Mouse (Mus musculus): ENCODE data around the gene Abcf2. TPM values are rescaled to one million over a fixed set of nuclear protein-coding genes. Genes with fewer than 3 reads are reported as not detected.

Gene Abcf2
- polyA plus RNA-seq, 1 experiment = 194 TPM

DNA sequence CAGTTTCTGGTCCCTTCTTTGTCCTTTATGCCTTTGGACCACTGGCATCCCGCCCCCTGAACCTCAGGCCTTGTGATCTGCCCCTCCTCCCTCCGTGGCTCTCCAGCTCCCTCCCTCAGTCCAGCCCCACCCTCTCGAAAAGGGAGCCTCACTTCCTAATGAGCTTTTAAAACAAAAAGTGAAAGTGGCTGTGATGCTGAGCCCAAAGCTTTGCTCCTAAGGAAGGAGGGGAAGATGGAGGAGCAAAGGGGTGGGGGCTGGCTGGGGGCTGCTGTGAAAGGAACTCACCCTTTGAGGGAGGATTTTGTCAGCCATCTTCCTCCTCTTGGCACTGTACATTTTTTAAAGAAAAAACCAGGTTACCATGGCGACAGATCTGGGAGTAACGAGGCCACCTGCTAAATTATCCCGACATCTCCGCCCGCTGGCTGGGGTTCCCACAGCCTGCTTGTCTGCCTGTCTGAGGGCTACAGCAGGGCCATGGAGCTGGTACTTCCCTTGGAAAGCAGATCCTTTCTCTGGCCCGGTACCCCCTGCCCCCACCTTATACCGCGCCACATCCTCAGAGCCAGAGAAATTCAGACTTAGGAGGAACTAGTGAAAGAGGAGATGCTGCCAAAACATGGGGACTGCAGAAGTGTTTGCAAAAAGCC is 19.4 kb upstream of the Abcf2 start:
- TF ChIP-seq POLR2A (IDR thresholded peaks at IDR 0.05; ENCODE audit: control insufficient read depth, low read depth, low read length) (no peak), CTCF (IDR thresholded peaks at IDR 0.05; ENCODE audit: control insufficient read depth, insufficient read depth, insufficient replicate concordance, low read depth, low read length) (no peak)
- Histone ChIP-seq H3K27me3 (ENCODE audit: control insufficient read depth, insufficient read depth, low read length) (no peaks in the 10 kb centered on the region), H3K4me1 (ENCODE audit: control insufficient read depth, insufficient read depth, low read length) (peaks cover 16% of the 10 kb centered on the region), H3K4me3 (ENCODE audit: control insufficient read depth, low read depth, low read length) (no peak overlapping the region), H3K27ac (ENCODE audit: control insufficient read depth, insufficient read depth, low read depth, low read length) (no peak overlapping the region), H3K36me3 (ENCODE audit: control insufficient read depth, insufficient read depth, low read length) (no peaks in the 10 kb centered on the region; the same call in 1 of the 2 replicates)

DNA sequence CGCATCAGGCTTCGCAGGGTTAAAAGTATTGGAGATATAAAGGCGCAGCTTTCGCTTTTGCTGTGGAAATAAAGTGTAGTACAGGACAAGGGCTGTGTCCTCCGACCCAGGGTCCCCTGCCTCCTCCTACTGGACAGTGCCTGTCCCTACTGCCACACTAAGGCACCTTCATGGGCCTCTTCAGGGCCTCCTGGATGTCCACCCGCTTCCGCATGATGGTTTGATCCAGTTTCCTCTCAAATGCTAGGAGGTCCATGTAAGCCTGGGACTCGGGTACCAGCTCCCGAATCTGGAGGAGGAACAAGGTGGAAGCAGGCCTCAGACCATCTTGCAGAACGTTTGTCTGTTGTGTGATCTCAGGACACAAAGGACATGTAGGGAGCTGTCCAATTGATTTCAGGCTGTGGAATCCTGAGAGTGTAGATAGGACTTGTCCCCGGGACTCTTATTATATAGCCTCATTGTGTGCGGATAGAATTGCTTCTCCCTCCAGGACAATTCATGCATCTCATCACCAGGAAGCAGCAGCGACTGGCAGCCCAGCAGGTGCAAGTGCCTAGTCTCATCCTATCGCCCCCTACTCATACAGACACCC is 18.6 kb upstream of the Abcf2 start:
- Histone ChIP-seq H3K4me1 (ENCODE audit: control insufficient read depth, insufficient read depth, low read length) (peaks cover 12% of the 10 kb centered on the region), H3K27me3 (ENCODE audit: control insufficient read depth, insufficient read depth, low read length) (no peaks in the 10 kb centered on the region), H3K36me3 (ENCODE audit: control insufficient read depth, insufficient read depth, low read length) (no peaks in the 10 kb centered on the region; the same call in 1 of the 2 replicates), H3K4me3 (ENCODE audit: control insufficient read depth, low read depth, low read length) (no peak overlapping the region), H3K27ac (ENCODE audit: control insufficient read depth, insufficient read depth, low read depth, low read length) (no peak overlapping the region)
- no peak for TF ChIP-seq POLR2A (IDR thresholded peaks at IDR 0.05; ENCODE audit: control insufficient read depth, low read depth, low read length)
- TF ChIP-seq CTCF (IDR thresholded peaks at IDR 0.05; ENCODE audit: control insufficient read depth, insufficient read depth, insufficient replicate concordance, low read depth, low read length) = no peak

- Histone ChIP-seq H3K27ac (ENCODE audit: control insufficient read depth, insufficient read depth, low read depth, low read length) (no peak overlapping the region), H3K36me3 (ENCODE audit: control insufficient read depth, insufficient read depth, low read length) (no peaks in the 10 kb centered on the region; the same call in 1 of the 2 replicates), H3K4me3 (ENCODE audit: control insufficient read depth, low read depth, low read length) (no peak overlapping the region), H3K4me1 (ENCODE audit: control insufficient read depth, insufficient read depth, low read length) (peaks cover 13% of the 10 kb centered on the region), H3K27me3 (ENCODE audit: control insufficient read depth, insufficient read depth, low read length) (no peaks in the 10 kb centered on the region)
- no peak for TF ChIP-seq POLR2A (IDR thresholded peaks at IDR 0.05; ENCODE audit: control insufficient read depth, low read depth, low read length)
- TF ChIP-seq CTCF (IDR thresholded peaks at IDR 0.05; ENCODE audit: control insufficient read depth, insufficient read depth, insufficient replicate concordance, low read depth, low read length) = no peak
These were observed 18.0 kb upstream of the Abcf2 start for GRCm38 (mm10) chr5:24595261-24595660.

DNA sequence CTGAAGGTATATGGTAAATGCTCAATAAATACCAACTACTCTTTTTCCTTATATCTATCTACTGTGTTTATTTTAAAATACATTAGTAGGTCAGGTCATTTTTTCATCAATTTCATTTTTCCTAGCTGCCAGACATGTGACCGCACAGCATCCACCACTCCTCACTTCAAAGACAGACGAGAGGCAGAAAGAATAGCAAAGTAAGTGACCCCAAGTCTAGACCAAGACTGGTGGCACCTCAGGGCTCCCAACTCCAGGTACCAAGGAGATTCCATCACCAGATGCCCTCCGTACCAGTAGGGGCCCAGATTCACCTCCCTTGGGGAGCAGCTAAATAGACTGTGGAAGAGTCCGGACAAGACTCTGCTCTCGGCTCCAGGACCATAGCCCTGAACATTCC is 17.1 kb upstream of the Abcf2 start:
- peaks cover 13% of the 10 kb centered on the region for H3K4me1 ChIP-seq (ENCODE audit: control insufficient read depth, insufficient read depth, low read length)
- no peak for TF ChIP-seq CTCF (IDR thresholded peaks at IDR 0.05; ENCODE audit: control insufficient read depth, insufficient read depth, insufficient replicate concordance, low read depth, low read length)
- TF ChIP-seq POLR2A (IDR thresholded peaks at IDR 0.05; ENCODE audit: control insufficient read depth, low read depth, low read length) = no peak
- no peak overlapping the region for H3K4me3 ChIP-seq (ENCODE audit: control insufficient read depth, low read depth, low read length)
- H3K27me3 ChIP-seq (ENCODE audit: control insufficient read depth, insufficient read depth, low read length) = no peaks in the 10 kb centered on the region
- H3K27ac ChIP-seq (ENCODE audit: control insufficient read depth, insufficient read depth, low read depth, low read length) = no peak overlapping the region
- H3K36me3 ChIP-seq (ENCODE audit: control insufficient read depth, insufficient read depth, low read length) = no peaks in the 10 kb centered on the region; the same call in 1 of the 2 replicates

DNA sequence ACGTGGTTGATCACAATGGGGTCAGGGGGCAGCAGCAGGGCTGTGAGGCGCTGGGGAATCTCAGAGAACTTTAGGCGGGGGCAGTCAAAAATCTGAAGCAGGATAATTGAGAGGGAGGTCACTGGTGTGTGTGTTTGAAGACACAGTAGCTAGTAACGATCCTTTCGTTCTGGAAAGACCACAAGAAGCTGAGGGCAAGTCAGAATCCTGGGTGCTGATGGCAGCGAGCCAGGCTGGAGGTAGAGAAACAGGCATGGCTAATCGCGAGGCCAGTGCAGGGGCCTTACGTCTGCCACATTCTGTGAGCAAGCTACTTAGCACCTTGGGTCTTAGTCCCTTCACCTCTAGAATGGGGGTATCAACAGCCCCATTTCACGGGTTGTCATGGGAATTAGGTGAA is 16.7 kb upstream of the Abcf2 start:
- Histone ChIP-seq H3K36me3 (ENCODE audit: control insufficient read depth, insufficient read depth, low read length) (no peaks in the 10 kb centered on the region; the same call in 1 of the 2 replicates), H3K4me1 (ENCODE audit: control insufficient read depth, insufficient read depth, low read length) (peaks cover 11% of the 10 kb centered on the region), H3K27me3 (ENCODE audit: control insufficient read depth, insufficient read depth, low read length) (no peaks in the 10 kb centered on the region), H3K27ac (ENCODE audit: control insufficient read depth, insufficient read depth, low read depth, low read length) (no peak overlapping the region), H3K4me3 (ENCODE audit: control insufficient read depth, low read depth, low read length) (no peak overlapping the region)
- TF ChIP-seq CTCF (IDR thresholded peaks at IDR 0.05; ENCODE audit: control insufficient read depth, insufficient read depth, insufficient replicate concordance, low read depth, low read length) = no peak
- TF ChIP-seq POLR2A (IDR thresholded peaks at IDR 0.05; ENCODE audit: control insufficient read depth, low read depth, low read length) = no peak

DNA sequence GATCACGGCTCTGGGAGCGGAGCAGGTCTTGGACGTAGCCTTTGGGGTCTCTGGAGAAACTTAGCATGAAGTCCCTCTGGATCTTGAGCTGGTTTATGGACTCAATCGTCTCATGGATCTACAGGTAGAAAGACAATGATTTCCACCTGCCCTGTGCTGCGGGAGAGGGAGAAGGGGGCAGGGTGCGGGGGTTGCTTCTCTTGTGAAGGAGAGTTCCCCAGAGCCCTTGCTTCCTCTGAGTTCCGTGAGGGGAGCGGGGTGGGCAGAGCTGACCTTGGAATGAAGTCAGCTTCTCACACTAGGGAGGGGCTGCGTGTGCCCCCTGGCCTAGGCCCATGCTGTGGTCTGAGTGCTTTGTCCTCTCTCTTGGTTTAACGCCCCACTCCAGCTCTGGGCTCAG is 16.0 kb upstream of the Abcf2 start:
- Histone ChIP-seq H3K36me3 (ENCODE audit: control insufficient read depth, insufficient read depth, low read length) (no peaks in the 10 kb centered on the region; the same call in 1 of the 2 replicates), H3K4me3 (ENCODE audit: control insufficient read depth, low read depth, low read length) (no peak overlapping the region), H3K4me1 (ENCODE audit: control insufficient read depth, insufficient read depth, low read length) (peaks cover 10% of the 10 kb centered on the region), H3K27me3 (ENCODE audit: control insufficient read depth, insufficient read depth, low read length) (no peaks in the 10 kb centered on the region), H3K27ac (ENCODE audit: control insufficient read depth, insufficient read depth, low read depth, low read length) (no peak overlapping the region)
- TF ChIP-seq CTCF (IDR thresholded peaks at IDR 0.05; ENCODE audit: control insufficient read depth, insufficient read depth, insufficient replicate concordance, low read depth, low read length) (no peak), POLR2A (IDR thresholded peaks at IDR 0.05; ENCODE audit: control insufficient read depth, low read depth, low read length) (no peak)

- TF ChIP-seq POLR2A (IDR thresholded peaks at IDR 0.05; ENCODE audit: control insufficient read depth, low read depth, low read length) (no peak), CTCF (IDR thresholded peaks at IDR 0.05; ENCODE audit: control insufficient read depth, insufficient read depth, insufficient replicate concordance, low read depth, low read length) (no peak)
- H3K27ac ChIP-seq (ENCODE audit: control insufficient read depth, insufficient read depth, low read depth, low read length) = no peak overlapping the region
- H3K4me3 ChIP-seq (ENCODE audit: control insufficient read depth, low read depth, low read length) = no peak overlapping the region
- H3K36me3 ChIP-seq (ENCODE audit: control insufficient read depth, insufficient read depth, low read length) = no peaks in the 10 kb centered on the region; the same call in 1 of the 2 replicates
- no peaks in the 10 kb centered on the region for H3K27me3 ChIP-seq (ENCODE audit: control insufficient read depth, insufficient read depth, low read length)
- H3K4me1 ChIP-seq (ENCODE audit: control insufficient read depth, insufficient read depth, low read length) = peaks cover 6% of the 10 kb centered on the region
These were observed 15.3 kb upstream of the Abcf2 start for GRCm38 (mm10) chr5:24592471-24593160.

Data from testis, adult 2 months (tissue).